Mouse (Mus musculus): Measurements from ENCODE around the gene Gm5901.

GRCm38 (mm10) chr7:105396126-105396525 lies 21.3 kb downstream of the Gm5901 start:
- TF ChIP-seq CHD2 (IDR thresholded peaks at IDR 0.05; ENCODE audit: low read length) (no peak), CTCF (conservative IDR thresholded peaks at IDR 0.05 in 1 of 2, IDR thresholded peaks at IDR 0.05 in 1 of 2; ENCODE audit: low read depth in 2 of 2, low read length in 2 of 2) (no peak), MAFK (IDR thresholded peaks at IDR 0.05; ENCODE audit: insufficient replicate concordance, low read length) (no peak), GABPA (IDR thresholded peaks at IDR 0.05; ENCODE audit: insufficient replicate concordance, low read depth, low read length) (no peak), ZC3H11A (IDR thresholded peaks at IDR 0.05; ENCODE audit: low read depth, low read length) (no peak), RAD21 (IDR thresholded peaks at IDR 0.05; ENCODE audit: low read depth, low read length) (no peak), SIN3A (IDR thresholded peaks at IDR 0.05; ENCODE audit: low read length) (no peak), MAX (IDR thresholded peaks at IDR 0.05; ENCODE audit: low read length) (no peak), TBP (conservative IDR thresholded peaks at IDR 0.05; ENCODE audit: low read depth, low read length) (no peak), CHD1 (IDR thresholded peaks at IDR 0.05; ENCODE audit: low read depth, low read length) (no peak), MXI1 (IDR thresholded peaks at IDR 0.05; ENCODE audit: low read depth, low read length) (no peak), ZKSCAN1 (IDR thresholded peaks at IDR 0.05; ENCODE audit: borderline replicate concordance, low read depth, low read length) (no peak), MEF2A (IDR thresholded peaks at IDR 0.05; ENCODE audit: borderline replicate concordance, low read depth, low read length) (no peak)

Measured in CH12.LX (cell line).